Mouse (Mus musculus): Measurements from ENCODE around the gene Trhr2.

The Trhr2 gene

GRCm38 (mm10) chr8:122360696-122361416, at the start of gene Trhr2:
TSS of gene Trhr2 (minus strand) at chr8:122360746.
- DNase-seq, result no peak

DNA sequence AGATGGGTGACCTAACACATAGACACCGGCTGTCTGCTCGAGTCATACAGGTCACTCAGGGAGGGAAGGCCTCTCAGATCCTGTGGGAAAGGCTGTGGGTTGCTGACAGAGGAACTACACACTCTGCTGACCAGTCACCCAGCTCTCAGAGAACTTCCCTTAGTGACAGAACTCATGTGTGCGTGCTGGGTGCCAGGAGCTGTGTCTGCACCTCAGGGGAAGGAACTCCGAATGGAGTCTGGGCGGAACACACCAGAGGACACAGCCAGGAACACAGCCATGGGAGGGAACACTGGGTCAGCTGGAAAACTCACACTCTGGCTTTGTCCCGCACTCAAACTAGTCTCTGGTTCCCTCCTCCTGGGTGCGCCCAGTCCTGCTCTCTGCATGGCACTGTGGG, 47.1 kb upstream of the Trhr2 start:
- no peak for DNase-seq

- no peak for DNase-seq
Measured at GRCm38 (mm10) chr8:122405146-122405805, 44.7 kb upstream of the Trhr2 start.

- DNase-seq, result no peak
Measured at GRCm38 (mm10) chr8:122398186-122398585, 37.6 kb upstream of the Trhr2 start.

- no peak for DNase-seq
Measured at GRCm38 (mm10) chr8:122395291-122395690, 34.7 kb upstream of the Trhr2 start.

DNA sequence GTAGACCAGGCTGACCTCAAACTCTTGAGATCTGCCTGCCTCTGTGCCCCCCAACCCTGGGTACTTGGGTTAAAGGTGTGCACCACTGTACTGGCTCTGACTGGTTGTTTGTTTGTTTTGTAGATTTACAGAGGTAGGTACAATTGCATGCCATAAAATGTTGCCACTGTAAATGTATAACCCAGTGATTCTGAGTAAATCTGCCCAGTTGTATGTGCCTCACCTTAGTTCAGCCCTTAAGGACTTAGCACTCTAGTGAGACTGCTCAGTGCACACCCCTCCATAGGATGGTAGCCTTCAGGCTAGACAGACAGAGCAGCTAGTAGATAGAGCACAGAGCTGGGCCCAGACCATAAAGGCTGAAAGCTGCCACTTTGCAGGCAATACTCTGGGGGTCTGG, 33.2 kb upstream of the Trhr2 start:
- DNase-seq, result no peak

- no peak for DNase-seq
Measured at GRCm38 (mm10) chr8:122390758-122391157, 30.2 kb upstream of the Trhr2 start.

DNA sequence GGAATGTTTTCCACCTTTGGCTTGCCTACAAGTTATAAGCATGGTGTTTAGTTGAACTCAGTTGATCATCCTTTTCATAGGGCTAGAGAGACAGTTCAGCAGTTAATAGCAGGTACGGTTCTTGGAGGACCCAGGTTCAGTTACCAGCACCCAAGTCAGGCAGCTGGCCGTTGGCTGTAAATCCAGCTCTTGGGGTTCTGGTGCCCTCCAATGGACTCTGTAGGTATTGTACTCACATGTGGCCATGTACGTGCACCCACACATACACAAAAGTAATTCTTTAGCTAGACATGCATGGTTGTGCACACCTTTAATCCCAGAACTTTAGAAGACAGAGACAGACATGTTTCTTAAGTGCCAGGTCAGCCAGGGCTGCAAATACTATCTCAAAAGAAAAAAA, 28.8 kb upstream of the Trhr2 start:
- DNase-seq, result no peak

GRCm38 (mm10) chr8:122383039-122383438, 22.5 kb upstream of the Trhr2 start:
- DNase-seq, result no peak

DNA sequence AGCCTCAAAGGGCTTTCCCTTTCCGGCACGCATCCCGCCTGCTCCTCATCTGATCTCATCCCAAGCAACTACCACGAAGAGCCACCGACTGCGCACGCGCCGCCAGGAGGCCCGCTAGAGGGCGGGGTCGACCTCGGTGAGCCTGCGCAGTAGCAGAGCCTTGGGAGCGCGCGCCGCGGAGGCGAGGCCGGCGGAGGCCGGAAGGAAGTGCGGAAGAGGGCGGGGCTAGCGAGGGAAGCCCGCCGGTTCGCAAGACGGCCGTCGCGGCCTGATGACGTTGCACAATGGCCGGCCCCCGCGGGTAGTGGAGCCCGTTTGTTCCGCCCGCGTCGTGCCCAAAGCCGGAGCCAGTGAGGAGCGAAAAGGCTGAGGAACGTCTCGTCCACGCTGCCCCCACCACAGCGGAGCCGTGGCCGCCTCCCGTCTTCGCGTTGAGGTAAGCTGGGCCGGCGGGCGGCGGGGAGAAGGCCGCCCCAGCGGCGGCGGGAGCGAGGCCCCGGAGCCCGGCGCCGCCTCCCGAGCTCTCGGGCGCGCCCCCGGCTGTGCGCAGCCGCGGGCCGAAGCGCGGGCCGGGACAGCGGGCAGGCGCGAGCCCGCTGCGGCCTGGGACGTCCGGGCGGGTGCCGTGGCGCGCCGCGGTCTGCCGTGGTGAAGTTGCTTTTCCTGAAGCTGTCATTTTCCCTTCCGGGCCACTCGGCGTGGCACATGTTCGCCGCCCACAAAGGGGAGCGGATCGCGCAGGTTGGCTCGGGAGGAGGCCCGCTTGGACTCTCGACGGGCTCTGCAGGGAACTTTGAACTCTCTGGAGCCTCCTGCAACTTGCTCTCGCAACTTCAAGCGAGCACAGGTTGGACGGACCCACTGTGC, 16.1 kb upstream of the Trhr2 start, which contains the start of gene Zc3h18:
TSS of gene Zc3h18 (plus strand) at position 245 of the 867 bp plus-strand sequence.
- peak; percentile 100 for DNase-seq

GRCm38 (mm10) chr8:122375751-122376364, 15.3 kb upstream of the Trhr2 start:
- no peak for DNase-seq

DNA sequence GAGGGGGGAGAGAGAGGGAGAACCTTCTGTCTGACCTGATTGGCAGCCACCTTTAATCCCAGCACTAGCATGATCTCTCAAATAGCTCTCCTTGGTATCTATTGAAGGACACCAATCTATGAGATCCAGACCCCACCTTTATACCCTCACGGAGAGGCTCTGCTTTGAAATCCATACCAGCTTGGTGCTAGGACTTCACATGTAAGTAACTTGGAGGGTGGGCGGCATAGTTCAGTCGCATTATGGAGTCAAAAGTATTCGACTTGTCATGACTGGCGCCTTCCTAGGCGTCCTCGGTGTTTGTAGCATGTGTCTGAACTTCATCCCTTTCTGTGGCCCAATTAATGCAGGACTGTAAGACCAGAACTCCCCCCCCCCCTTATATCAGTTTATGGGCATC, 14.8 kb upstream of the Trhr2 start:
- no peak for DNase-seq

DNA sequence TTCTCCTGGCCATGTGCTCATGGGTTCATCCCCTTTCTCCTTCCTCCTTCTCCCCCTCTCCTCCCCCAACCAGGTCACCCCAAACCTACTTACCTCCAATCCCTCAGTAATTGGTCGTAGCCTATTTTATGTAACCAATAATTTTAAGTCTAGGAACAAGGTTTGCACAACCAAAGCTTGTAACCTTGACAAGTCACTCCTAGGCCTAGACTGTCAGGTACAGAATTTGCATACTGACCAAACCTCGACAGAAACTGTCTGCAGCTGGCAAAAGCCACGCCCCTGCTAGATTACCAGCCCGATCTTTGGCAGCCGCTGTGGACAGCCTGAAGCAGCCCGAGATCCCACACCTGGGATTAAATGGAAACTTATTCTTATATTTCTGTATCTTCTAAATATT, 11.2 kb upstream of the Trhr2 start:
- DNase-seq, result no peak

DNA sequence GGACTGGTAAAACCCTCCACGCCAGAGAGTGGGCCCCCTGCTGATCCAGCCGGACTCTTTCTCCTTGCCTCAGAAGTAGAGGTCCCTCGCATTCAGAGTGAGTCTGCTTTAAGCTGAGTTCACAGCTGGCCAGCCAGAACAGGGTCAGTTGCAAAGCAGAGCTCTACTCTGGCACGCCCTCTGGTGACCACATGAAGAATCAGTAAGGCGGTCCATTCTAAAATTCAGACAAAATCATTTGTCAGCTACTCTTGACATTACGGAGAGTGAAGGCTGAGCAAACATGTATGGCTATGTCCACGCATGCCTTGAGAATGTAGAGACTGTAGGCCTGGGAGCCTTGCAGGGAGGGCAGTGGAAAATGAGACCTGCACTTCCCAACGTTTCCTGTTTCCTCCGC, 9.1 kb upstream of the Trhr2 start:
- peak; percentile 81 for DNase-seq

GRCm38 (mm10) chr8:122368494-122368893, 7.9 kb upstream of the Trhr2 start:
- DNase-seq, result no peak

DNA sequence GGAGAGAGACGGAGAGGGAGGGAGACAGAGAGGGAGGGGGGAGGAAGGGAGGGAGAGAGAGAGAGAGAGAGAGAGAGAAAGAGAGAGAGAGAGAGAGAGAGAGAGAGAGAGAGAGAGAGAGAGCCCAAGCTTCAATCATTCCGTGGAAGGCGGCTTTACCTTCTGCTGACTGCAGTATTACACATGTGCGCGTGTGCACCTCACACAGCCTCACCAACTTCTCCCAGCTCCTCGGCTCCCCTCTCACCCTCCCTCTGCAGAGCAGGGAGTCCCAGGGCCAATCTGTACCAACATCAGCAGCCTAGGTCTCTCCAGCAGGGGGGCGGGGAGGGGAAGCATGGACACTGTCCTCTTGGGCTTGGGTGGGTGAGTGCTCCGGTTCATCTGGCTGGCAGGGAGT, 2.4 kb upstream of the Trhr2 start:
- DNase-seq, result no peak

GRCm38 (mm10) chr8:122362271-122362670, 1.7 kb upstream of the Trhr2 start:
- no peak for DNase-seq

GRCm38 (mm10) chr8:122359111-122359775, 1.3 kb downstream of the Trhr2 start:
- DNase-seq, result no peak

GRCm38 (mm10) chr8:122357641-122358040, 2.9 kb downstream of the Trhr2 start:
- DNase-seq, result no peak

DNA sequence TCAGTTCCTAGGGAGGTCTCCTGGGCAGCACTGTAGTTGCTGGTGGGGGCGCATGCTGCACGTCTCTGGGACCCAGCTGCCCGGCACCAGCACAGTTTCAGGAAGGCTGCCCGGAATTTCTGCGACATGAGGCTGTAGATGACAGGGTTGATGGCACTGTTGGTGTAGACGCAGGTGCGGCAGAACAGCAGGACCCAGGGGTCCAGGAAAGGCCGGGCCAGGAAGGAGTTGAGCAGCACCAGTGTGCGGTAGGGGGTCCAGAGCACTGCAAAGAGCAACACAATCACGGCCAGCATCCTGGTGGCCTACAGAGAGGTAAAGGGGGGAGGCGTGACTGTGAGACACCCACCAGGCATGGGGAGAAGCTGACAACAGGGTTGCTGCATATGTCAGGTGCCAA, 3.3 kb downstream of the Trhr2 start:
- no peak for DNase-seq

DNA sequence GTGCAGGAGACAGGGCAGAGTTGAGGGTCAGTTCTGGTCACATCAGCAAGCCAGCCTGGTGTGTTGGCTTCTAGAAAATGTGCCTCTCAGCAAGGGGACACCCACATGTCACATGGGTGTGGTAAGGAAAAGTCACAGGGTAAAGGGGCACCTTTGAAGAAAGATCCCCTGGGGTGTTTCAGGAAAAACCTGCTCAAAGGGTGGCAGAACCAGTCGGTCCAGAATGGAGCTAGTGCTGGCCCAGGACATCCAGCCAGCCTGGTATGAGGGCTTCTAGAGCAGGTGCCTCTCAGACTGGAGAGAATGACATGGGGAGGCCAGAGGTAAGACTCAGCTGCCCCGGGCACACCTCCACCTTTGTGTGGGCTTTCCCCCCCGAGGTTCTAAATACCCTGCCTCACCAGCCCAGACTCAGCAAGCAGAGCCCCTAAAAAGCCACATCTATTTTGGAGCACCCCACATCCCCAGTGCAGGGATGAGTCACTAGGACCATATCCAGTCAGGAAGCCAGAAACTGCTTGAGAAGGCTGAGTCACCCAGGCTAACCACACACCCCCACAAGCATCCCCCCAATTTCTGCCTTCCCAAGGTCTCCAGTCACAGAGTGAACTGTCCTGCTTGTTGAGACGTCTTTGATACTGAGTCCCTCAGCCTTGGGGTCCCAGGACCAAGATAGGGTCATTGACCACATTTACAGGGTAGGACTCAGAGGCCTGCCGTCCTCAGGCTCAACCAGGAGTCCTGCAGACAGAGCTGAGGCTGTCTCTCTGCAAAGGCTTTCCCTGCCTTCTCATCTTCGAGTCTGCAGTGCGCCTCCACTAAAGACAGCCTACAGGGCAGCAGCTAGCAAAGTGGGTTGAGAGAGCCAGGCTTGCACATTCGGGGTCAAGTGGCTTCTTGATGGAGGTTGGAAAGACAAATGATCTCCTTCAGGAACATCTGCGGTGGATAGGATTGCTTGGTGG, 4.6 kb downstream of the Trhr2 start:
- no peak for DNase-seq

Data from embryo, embryonic 11 days (tissue).